Mouse (Mus musculus) sigmoid colon, adult 10 weeks (tissue): ENCODE measurements around the gene Gm5965. TPM values are rescaled to one million over a fixed set of nuclear protein-coding genes. Genes with fewer than 3 reads are reported as not detected.

Experiments used
- polyA plus RNA-seq: library from polyadenylated mRNA; stranded (reverse); fragments of 350-450 nt; fragmentation: Illumina TruSeq; extraction: RNeasy Lipid Tissue Mini Kit (QIAGEN cat#74804); gene quantifications from one replicate; pipeline ENCODE4 v1.2.3, GENCODE M21; 2014; ENCODE audit warnings: low read depth, low replicate concordance

The Gm5965 gene
- polyA plus RNA-seq = not detected

GRCm38 (mm10) chr16:88777596-88777995 lies at the start of gene Gm5965:
Gene Gm5965, plus strand, starts transcription at chr16:88777896.

DNA sequence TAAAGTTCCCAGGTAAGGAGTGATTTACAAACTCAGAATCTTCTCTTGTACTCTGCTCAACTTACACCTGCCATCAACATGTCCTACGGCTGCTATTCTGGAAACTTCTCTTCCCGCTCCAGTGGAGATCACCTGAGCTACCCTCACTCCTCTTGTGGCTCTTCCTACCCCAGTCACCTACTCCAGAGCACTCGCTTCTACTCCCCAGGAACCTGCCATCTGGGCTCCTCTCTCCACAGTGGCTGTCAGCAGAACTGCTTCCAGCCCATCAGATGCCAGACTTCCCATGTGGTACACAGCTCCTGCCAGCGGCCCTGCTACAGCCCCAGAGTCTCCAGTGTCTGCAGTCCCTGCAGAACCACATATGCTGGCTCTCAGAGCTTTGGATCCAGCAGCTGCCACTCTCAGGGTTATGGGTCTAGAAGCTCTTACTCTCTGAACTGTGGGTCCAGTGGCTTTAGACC lies 48.9 kb upstream of the Gm5965 start, which contains the start of gene Krtap13-1:
Gene Krtap13-1 (plus strand): TSS at position 51 of the 464 bp plus-strand sequence.

DNA sequence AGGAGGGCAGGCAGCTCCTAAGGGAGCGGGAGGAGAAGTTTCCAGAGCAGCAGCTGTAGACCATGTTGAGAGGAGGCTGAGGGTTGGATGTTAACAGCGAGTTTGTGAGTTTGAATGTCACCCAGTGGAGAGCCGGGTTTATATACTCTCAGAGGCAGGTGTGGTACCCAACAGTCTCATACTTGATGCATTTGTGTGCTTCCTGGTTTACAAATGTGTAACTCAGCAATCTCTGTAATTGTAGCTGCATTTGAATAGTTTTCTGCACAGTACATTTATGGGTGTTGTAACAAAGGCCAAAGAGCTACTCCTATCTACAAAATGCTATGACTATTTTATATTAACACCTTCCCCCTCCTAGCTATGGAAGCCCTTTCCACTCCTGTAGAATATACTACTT lies 26.2 kb upstream of the Gm5965 start, which contains the start of gene Krtap13:
Gene Krtap13 (minus strand): TSS at position 101 of the 400 bp plus-strand sequence.

GRCm38 (mm10) chr16:88758547-88758946 lies 19.1 kb upstream of the Gm5965 start, which contains the start of gene 2310034C09Rik:
Gene 2310034C09Rik, plus strand, starts transcription at chr16:88758847.

GRCm38 (mm10) chr16:88774106-88774505 lies 3.6 kb upstream of the Gm5965 start, which contains the start of gene 2310057N15Rik:
Gene 2310057N15Rik, minus strand, starts transcription at chr16:88774206.

DNA sequence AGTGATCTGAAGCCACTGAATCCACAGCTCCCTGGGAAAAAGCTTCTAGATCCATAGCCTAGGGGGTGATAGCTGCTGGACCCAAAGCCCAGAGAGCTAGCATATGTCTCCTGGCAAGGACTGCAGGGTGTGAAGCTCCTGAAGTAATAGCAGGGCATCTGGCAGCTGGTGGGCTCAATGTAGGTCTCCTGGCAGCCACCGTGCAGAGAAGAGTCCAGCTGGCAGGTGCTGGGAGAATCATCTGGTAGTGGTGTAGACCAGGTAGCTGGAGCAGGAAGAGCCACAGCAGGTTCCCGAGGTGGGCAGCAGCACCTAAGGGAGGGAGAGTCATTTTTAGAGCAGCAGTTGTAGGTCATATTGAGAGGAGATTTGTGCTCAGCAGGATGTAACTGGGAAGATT lies 34.1 kb downstream of the Gm5965 start, which contains the start of gene Gm20741:
Gene Gm20741 (minus strand): TSS at position 394 of the 400 bp plus-strand sequence.

DNA sequence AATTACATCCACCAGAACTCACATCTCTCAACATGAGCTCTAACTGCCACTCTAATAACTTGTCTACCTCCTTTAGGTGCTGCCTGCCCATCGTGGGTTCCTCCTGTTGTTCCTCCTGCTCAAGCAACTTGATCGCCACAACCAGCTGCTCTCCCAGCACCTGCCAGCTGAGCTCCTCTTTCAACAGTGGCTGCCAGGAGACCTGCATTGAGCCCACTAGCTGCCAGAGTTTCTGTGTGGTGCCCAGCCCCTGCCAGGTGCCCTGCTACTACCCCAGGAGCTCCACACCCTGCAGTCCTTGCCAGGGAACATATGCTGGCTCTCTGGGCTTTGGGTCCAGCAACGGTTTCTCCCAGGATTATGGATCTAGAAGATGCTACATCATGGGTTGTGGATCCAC lies 42.4 kb downstream of the Gm5965 start, which contains the start of gene Krtap15:
Gene Krtap15 (plus strand): TSS at position 150 of the 400 bp plus-strand sequence.

DNA sequence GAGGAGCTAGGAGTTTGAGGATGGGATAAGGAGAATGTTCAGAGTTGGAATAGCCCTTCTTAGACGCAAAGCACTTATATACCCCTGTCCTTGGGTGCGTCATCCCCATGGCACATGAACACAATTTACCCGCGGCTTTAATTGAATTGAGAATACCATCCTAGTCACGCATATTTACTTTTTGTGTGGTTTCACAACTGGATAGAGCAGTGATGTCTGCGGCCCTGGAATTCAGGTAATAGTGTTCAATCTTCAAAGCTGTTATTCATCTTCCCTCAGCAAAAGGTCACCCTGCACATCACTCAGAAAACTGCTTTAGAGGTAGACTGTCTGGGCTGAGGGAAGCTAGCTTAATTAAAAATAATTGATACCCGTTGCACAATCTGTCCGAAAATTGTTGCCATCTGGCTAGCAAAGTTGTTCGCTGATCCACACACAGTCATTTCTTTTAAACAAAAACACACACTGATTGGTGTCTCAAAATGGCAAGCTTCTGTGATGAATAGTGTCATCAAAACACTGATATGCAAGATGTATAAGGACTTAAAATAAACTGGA lies 48.5 kb downstream of the Gm5965 start, which contains the start of gene Krtap14:
Gene Krtap14 (minus strand): TSS at position 51 of the 558 bp plus-strand sequence.

Other genes with a start within 250 kb of the Gm5965 start
- 361 TPM for gene Cldn8, start 214.7 kb upstream of the Gm5965 start, polyA plus RNA-seq
- gene Krtap24-1, start 165.6 kb upstream of the Gm5965 start, polyA plus RNA-seq = not detected
- gene 2310079G19Rik, start 150.2 kb upstream of the Gm5965 start, polyA plus RNA-seq = 10.9 TPM
- not detected for gene Krtap26-1, start 130.1 kb upstream of the Gm5965 start, polyA plus RNA-seq
- not detected for gene Krtap27-1, start 106.2 kb upstream of the Gm5965 start, polyA plus RNA-seq
- gene 2310061N02Rik, start 69.9 kb upstream of the Gm5965 start, polyA plus RNA-seq = not detected
- gene Krtap13-1, start 49.0 kb upstream of the Gm5965 start, polyA plus RNA-seq = not detected
- not detected for gene Krtap13, start 26.3 kb upstream of the Gm5965 start, polyA plus RNA-seq
- gene 2310034C09Rik, start 19.0 kb upstream of the Gm5965 start, polyA plus RNA-seq = not detected
- gene 2310057N15Rik, start 3.7 kb upstream of the Gm5965 start, polyA plus RNA-seq = not detected
- gene Gm20741, start 34.3 kb downstream of the Gm5965 start, polyA plus RNA-seq = not detected
- not detected for gene Krtap15, start 42.3 kb downstream of the Gm5965 start, polyA plus RNA-seq
- not detected for gene Krtap14, start 48.2 kb downstream of the Gm5965 start, polyA plus RNA-seq
- gene Krtap19-1, start 91.5 kb downstream of the Gm5965 start, polyA plus RNA-seq = not detected
- not detected for gene Krtap19-2, start 96.4 kb downstream of the Gm5965 start, polyA plus RNA-seq
- not detected for gene Krtap19-3, start 100.1 kb downstream of the Gm5965 start, polyA plus RNA-seq
- not detected for gene Krtap19-4, start 107.2 kb downstream of the Gm5965 start, polyA plus RNA-seq
- not detected for gene Krtap19-5, start 118.6 kb downstream of the Gm5965 start, polyA plus RNA-seq
- gene Krtap19-9b, start 154.4 kb downstream of the Gm5965 start, polyA plus RNA-seq = not detected
- not detected for gene Krtap16-3, start 185.0 kb downstream of the Gm5965 start, polyA plus RNA-seq
- gene Krtap22-2, start 232.9 kb downstream of the Gm5965 start, polyA plus RNA-seq = not detected
- gene Gm10229, start 237.4 kb downstream of the Gm5965 start, polyA plus RNA-seq = not detected